In genomic region chr6:120603454-120603853, GRCm38 (mm10) we compare ENCODE assay signal across 10 mouse cellular contexts.
A peak's percentile ranks its signal among the peaks of the same experiment; 100 is the strongest.
DNase-seq lines count a peak whose midpoint lies in the region; ATAC-seq lines count a peak whose summit lies in the region.
"Had no signal": no experiment of that assay in that cellular context is flagged by ENCODE, and none has a peak within 500 bp of the region (broad histone marks: within the 10 kb centered on the region; RNA-seq: fewer than 3 reads in every experiment).

No protein-coding gene starts in this region.

- H3K27me3 ChIP-seq in heart, embryonic 12.5 days (replicated peaks) = no peaks in the 10 kb centered on the region
- H3K27me3 ChIP-seq in liver, embryonic 12.5 days (replicated peaks) = peaks cover 2% of the 10 kb centered on the region; the same call in 1 of the 2 replicates
- H3K27me3 ChIP-seq: limb, embryonic 12.5 days; stomach, embryonic 15.5 days had no signal

- H3K27ac ChIP-seq in heart, embryonic 12.5 days (ENCODE audit: poor library complexity, severe bottlenecking) = no peak overlapping the region
- peak overlapping the region; percentile 98 for H3K27ac ChIP-seq in liver, embryonic 12.5 days
- H3K27ac ChIP-seq: limb, embryonic 12.5 days had no signal

- WGBS in heart, embryonic 12.5 days = 54% methylated on average over 2 of the region's 2 CpGs
- WGBS in liver, embryonic 12.5 days (ENCODE audit: insufficient replicate concordance) = 40% methylated on average over 2 of the region's 2 CpGs

- H3K36me3 ChIP-seq in heart, embryonic 12.5 days = no peaks in the 10 kb centered on the region
- H3K36me3 ChIP-seq in liver, embryonic 12.5 days = no peaks in the 10 kb centered on the region
- H3K36me3 ChIP-seq: limb, embryonic 12.5 days; stomach, embryonic 15.5 days had no signal

- no peaks in the 10 kb centered on the region; the same call in 1 of the 2 replicates for H3K4me1 ChIP-seq in heart, embryonic 12.5 days (replicated peaks)
- peaks cover 82% of the 10 kb centered on the region for H3K4me1 ChIP-seq in liver, embryonic 12.5 days
- H3K4me1 ChIP-seq: limb, embryonic 12.5 days; stomach, embryonic 15.5 days had no signal

- H3K4me2 ChIP-seq in heart, embryonic 12.5 days = no peak overlapping the region
- H3K4me2 ChIP-seq in liver, embryonic 12.5 days = peak overlapping the region; percentile 66
- H3K4me2 ChIP-seq: limb, embryonic 12.5 days; stomach, embryonic 15.5 days had no signal

- ATAC-seq in heart, embryonic 12.5 days (ENCODE audit: insufficient number of reproducible peaks, low FRiP score) = no peak
- ATAC-seq in liver, embryonic 12.5 days = peak; percentile 19; the same call in 1 of the 2 replicates

- H3K9ac ChIP-seq in heart, embryonic 12.5 days = no peak overlapping the region
- peak overlapping the region; percentile 71 for H3K9ac ChIP-seq in liver, embryonic 12.5 days
- H3K9ac ChIP-seq: limb, embryonic 12.5 days; stomach, embryonic 15.5 days had no signal

- H3K4me3 ChIP-seq in heart, embryonic 12.5 days = no peak overlapping the region
- peak overlapping the region; percentile 20; the same call in 1 of the 2 replicates for H3K4me3 ChIP-seq in liver, embryonic 12.5 days
- H3K4me3 ChIP-seq: limb, embryonic 12.5 days; stomach, embryonic 15.5 days had no signal

- no peaks in the 10 kb centered on the region for H3K9me3 ChIP-seq in heart, embryonic 12.5 days (replicated peaks)
- 0 out of 2 replicates have a peak, but pooled peaks cover 4% of the 10 kb centered on the region for H3K9me3 ChIP-seq in liver, embryonic 12.5 days (replicated peaks)
- H3K9me3 ChIP-seq: stomach, embryonic 15.5 days had no signal

- DNase-seq in heart, adult 11 months = peak; percentile 90
- peak; percentile 73 for DNase-seq in A20 (ENCODE audit: low read depth, low spot score)
- DNase-seq in adrenal gland, postnatal 14 days = peak; percentile 69
- DNase-seq in spleen, postnatal 4 days (ENCODE audit: low spot score in 2 of 2) = peak; percentile 79 to 91
- DNase-seq in Muller cell, postnatal 12 days (ENCODE audit: inconsistent ontology term) = no peak
- no peak for DNase-seq in cerebellum, adult 11 months

Comparison
In these comparisons a context has a peak if more than half of its experiments do, and no peak if none do; other contexts are left out.
1. DNase-seq: peak in heart, adult 11 months (single experiment), A20 (single experiment), adrenal gland, postnatal 14 days (single experiment) and spleen, postnatal 4 days (2 of 2); none in Muller cell, postnatal 12 days (single experiment) and cerebellum, adult 11 months (single experiment).